Mouse (Mus musculus) urinary bladder, adult 18-20 months (tissue): ENCODE measurements around the gene Ltbp1.

Experiments
- DNase-seq, 2 experiments: peaks; one replicate each; pipeline ENCODE4 v3.0.0; 2022; ENCODE audit warnings: low spot score in 2 of 2, mixed read lengths in 2 of 2

Gene Ltbp1

DNA sequence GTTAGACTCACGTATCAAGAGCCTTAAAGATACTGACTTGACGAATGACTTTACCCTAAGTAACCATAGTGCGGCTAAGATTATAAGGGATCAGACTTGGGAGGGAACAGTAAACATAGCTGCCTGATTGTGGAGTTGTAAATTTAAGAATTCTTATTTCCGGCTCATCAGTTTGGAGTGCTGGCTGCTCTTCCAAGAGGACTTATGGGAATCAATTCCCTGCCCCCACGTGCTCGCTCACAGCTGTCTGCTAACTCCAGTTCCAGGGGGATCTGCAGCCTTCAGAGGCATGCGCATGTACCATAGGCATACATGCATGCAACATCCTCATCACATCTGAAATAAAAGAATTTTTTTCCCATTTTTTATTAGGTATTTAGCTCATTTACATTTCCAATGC lies 61.0 kb downstream of the Ltbp1 start:
- DNase-seq, result no peak

DNA sequence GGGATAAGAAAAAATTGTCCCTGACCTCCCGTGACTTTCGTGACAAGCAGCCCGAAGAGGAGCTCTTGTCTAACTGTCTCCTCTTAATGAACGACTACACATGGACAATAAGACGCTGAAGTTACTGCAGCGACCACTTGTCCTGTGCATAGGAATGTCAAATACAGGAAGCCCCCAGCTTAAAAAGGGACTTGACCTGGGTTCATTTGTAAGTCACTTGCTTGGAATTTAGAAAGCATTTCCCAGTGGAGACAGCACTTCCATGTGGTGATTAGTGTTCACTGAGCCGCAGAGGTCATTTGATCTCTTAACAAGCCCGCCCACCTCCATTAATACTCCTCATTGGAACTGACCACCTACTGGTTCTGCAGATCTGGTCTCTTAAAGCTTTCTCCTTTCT lies 61.9 kb downstream of the Ltbp1 start:
- DNase-seq, result no peak

DNA sequence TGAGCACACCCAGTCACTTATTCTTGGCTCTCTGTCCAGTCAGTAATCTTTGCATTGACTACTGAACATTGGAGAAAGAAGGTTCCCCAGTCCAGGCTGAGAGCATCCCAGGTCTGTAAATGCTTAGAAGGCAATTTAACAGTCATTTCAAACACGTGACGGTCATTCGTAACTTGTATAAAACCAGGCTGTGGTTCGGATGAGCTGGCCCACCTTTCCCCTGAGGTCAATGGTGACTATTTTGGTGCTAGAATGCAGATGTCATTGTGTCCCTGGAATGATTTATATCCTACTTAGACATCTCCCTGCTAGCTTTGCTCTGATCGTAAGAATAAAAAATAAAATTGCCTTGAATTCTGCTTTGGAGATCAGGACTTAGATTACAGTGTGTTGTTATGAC lies 63.9 kb downstream of the Ltbp1 start:
- DNase-seq, result no peak

DNA sequence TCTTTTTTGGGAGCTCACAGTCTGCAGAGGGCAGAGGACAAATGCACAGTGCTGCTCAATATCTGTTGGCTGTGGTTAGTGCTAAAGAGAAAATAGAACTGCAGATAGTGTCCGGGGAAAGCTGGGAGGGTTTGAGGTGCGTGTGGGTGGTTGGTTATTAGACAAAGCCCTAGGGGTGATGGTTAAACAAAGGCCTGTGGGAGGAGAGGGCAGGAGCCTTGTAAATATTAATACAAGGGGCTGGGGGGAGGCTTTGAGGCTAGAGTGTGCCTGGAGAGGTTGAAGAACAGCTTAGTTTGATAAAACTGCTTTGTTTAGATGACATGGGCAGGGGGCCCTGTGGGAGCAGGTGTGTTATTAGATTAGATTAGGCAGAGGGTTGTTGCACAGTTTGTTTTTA lies 65.8 kb downstream of the Ltbp1 start:
- no peak for DNase-seq

DNA sequence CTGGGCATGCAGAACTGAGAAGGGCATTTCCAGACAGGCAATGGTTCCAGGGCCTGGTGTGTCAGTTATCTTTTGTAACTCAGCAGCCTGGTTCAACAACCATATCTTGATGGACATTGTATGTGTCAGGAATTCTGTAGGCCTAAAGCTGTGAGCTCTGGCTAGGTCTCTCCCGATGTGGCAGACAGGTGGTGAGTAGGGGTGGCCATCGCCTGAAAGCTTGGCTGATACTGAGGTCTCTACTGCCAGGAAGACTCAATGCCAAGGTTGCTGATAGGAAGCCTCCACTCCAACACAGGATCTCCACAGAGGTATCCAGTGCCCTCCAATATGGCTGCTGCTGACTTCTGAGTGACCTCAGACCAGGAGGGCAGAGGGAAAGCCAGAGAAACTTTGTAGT lies 66.4 kb downstream of the Ltbp1 start:
- no peak for DNase-seq

DNA sequence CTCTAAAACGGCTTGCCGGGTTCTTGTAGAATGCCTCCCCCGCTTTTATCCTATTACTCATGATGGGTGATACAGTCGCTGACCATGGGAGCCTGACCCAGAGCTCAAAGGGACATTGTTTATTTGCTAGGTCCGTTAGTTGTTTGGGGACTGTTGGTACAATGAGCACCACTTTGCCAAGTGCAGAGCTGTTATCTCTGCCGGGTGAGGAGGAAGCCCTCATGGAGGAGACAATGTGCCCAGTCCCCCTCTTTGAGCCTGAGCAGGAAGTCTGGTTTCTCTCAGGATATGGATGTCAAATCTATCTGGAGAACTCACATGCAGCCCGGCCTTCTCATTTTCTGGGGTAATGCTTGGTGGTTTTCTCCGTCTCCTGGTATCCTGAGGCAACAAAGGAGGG lies 68.5 kb downstream of the Ltbp1 start:
- no peak for DNase-seq

DNA sequence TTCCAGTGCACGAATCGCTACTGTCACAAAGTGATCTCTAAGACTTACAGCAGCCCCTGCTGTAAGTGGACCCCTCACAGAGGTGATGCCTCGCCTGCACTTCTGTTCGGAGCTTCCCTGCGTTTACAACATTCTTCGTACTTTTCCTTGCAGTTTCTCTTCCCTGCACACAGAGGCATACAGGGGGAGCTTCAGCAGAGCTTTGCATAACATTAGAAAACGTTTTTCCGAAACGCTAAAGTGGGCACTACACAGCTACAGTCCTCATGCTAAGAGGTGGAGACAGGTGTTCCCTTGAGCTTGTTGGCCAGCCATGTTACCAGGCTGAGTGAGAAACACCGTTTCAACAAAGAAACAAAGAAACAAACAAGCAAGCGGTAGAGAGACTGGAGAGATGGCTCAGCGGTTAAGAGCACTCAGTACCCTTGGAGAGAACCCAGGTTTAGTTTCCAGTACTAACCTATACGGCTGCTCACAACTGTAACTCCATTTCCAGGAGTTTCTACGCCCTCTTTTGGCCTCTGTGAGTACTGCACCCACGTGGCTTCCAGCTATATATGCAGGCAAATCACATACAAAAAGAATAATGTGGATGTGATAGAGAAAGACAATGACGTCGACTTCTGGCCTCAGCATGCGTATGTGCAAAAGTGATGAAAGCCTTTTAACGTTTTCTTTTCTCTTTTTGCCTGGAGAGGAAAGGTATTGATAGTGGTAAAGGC lies 69.8 kb downstream of the Ltbp1 start:
- peak in 1 of 2 experiments; percentile 34 for DNase-seq

DNA sequence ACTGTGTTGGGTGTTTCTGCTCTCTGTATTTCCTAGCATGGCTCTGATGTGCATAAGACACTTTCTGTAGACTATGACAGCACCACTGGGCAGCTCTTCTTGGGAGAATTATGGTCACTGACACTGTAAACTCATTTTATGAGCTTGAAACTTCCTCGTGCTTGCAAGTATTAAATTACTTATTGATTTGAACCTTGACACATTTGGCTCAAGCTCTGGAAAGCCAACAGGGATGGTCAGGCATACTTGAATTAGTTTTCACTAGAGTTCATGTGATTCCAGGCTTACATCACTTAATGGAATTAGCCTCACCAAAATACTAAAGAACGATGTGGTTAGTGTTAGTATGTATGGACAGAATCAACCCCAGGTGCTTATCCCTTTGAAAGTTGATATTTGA lies 76.0 kb downstream of the Ltbp1 start:
- DNase-seq, result no peak

DNA sequence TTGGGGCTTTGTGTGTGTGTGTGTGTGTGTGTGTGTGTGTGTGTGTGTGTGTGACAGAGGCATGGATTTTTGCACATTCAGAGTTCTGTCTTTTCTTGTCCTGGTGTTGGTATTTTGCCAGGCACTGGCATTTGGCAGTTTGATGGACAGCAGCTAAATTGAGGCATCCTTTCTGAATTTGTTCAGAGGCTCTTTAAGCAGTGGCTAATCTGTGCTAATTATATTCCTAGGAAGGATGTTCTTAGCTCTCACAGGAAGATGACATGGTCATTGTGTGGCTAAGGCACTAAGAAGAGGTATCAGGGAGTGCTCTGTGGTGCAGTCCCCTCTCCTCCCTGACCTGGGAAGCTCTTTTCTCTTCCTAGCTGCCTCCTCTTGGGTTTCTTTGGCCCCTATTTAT lies 77.1 kb downstream of the Ltbp1 start:
- no peak for DNase-seq

DNA sequence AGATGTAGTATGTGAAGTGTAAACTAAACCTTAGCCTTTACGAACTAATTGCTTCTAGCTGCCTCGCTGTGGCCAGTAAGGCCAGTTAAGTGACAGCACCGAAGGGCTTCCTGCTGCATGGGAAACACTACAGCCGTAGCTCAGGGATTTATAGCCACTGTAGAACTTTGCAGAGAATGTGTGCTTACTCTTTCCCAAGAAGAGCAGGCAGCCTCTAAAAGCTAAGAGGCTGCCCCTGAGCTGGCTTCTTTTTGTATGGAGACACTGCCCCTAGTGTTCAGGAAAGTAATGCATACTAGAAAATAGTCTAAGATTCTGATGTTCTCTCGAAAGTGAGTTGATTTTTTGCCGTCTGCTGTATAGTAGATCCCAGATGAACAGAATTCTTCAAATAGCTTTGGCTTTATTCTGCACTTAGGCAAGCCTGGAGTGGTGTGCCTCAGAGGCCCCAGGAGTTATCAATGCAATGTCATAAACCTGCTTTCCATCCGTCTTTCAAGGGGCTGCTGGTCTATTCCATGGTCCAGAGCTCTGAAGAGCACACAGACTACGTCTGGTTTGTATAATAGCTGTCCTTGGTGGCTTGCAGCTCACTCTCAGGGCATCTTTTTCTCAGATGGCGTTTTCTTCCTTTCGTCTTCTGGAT lies 82.1 kb downstream of the Ltbp1 start:
- DNase-seq, result no peak

DNA sequence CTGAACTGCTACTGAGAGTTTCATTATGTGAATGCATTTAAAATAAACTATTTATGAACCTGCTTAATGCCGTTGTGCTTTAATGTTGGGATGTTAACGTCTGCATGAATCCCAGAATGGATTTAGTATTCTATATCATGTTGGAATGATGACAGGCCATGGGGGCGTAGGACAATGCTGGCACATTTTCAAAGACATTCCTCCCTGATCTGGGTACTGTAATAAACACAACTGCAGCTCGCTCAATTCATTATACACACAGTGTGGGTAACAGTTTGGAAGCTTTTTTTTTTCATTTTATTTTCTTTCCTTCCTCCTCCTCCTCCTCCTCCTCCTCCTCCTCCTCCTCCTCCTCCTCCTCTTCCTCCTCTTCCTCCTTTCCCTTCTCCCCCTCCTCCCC lies 82.9 kb downstream of the Ltbp1 start:
- no peak for DNase-seq

DNA sequence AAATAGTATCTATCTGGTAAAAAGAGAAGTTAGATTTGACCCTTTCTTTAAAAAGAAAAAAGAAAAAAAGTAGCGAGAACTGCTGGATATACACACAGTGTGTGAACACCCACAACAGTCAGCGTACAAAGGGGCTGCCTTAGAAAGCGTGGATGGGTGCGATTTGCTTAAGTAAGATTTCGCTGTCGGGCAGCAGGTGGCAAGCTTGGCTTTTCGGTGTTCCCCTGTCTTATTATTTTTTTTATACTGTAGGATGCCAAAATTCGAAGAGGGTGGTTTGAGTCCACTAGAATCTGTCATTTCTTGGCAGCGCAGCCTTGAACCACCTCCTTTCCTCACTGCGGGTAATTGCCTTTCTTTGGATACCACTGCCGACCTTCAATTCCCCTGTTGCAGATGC lies 83.4 kb downstream of the Ltbp1 start:
- DNase-seq, result no peak

DNA sequence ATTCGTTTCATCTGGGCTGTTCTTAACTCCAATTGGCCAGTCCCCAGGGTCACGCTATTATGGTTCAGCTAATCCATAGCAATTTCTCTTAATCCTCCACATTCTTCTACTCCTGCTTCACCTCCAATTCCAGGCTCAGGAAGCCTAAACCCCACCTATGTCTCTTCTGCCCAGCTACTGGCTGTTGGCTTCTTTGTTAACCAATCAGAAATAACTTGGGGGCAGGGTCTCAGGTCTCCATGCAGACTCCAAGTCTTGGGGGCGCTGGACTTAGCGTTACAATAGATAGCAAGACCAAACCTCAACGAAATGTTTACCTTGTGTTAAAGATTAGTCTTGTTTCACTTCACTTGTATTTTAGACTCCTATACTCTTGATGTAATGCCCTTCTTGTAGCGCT lies 85.2 kb downstream of the Ltbp1 start:
- DNase-seq, result no peak

DNA sequence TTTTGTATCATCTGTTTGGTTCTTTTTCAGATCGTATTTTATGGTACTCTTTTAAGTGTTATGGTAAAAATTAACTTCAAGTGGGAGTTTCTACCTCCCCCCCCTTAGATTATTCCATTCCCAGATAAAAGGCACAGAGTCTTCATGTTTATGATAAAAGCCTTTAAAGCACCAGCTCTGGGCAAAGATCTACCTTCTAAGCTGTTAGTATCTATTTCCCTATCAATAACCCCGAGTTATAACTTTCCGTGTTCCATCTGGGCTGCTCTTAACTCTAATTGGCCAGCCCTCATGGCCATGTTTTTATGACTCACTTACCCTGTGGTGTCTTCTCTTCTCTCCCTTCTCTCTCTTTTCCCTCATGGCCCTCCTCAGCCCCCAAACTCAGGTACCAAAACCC lies 88.2 kb downstream of the Ltbp1 start:
- DNase-seq, result no peak

DNA sequence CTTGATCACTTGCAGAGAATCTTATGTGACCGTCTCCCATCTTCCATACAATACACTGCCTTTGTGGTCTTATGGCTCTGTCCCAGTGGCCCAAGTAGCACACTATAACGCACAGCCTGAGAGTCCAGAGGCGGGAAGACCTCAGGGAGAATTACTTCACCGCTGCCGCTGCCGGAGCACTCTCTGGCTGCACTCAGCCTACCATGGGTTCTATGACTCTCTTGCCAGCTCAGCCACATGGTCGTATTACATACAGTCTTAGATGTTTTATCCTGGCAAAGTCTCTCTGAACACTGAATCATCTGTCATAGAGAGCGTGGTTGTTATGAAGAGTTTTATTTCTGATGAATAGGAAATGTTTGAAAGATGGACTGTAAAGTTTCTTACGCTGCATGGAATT lies 89.2 kb downstream of the Ltbp1 start:
- no peak for DNase-seq

DNA sequence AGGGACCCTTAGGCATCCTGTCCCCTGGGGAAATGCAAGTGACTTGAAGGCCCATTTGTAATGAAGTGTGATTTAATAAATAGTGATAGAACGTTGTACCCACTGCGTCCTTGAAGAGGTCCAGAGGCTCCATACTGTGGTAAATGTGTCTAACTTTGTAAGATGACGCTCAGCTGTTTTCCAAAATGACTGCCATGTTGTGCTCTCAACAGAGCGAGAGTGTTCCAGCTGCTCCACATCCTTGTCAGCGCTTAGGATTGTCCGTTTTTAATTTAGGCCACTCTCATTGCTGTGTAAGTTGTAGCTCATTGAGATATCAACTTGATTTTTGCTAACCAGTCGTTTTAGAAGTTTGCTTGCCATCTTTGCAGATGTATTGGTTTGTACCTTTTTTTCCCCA lies 91.4 kb downstream of the Ltbp1 start:
- no peak for DNase-seq

DNA sequence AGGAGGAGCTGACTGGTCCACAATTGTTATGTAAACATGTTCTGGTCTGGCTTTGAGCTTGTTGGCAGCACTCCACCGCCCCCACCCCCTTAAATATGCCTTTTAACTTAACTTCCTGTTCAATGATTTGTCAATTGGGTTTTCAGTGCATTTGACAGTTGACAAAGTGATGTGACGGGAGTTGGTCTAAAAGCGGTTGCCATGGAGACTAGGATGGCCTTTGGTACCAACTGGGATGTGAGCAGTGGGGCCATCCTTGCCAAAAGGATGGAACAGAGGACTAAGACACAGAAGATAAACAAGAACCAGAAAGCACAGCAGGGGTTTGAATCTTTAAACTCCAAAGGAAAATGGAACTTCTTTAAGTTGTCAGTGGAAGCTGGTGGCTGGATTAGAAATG lies 92.0 kb downstream of the Ltbp1 start:
- DNase-seq, result no peak

DNA sequence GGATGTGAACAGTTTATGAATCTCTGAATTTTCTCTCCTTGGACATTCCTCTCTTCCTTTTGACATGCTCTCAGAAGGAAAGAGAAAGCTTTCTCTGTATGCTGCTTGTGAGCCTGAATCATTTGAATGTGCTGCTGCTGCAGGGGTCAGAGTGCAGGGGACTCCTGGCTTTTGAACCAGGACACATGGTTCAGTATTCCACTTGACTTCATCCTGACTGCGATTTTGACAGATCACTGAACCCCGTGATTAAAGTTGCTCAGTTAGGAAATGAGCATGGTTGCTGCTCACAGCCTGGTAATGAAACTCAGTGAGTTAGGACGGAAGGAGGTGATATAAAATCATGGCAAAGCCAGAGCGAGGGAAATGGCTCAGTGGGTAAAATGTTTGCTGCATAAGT lies 95.8 kb downstream of the Ltbp1 start:
- no peak for DNase-seq

DNA sequence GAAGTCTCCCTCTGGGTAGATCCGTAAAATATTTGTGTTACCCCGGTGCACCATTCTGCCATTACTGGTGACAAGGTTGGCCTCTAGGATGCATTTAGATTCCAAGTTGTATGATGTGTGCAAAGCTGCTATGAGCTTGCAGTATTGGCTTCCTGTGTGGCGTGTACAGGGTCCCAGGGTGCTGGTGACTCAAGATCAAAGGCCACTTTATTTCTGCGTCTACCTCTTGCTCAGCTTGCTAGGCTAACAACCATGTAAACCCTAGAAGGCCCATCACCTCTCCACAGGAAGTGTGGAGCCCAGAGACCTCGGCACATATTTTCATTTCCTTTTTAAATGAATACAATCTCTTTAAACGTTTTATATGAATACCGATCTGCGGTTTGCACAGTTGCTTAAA lies 96.6 kb downstream of the Ltbp1 start:
- no peak for DNase-seq

DNA sequence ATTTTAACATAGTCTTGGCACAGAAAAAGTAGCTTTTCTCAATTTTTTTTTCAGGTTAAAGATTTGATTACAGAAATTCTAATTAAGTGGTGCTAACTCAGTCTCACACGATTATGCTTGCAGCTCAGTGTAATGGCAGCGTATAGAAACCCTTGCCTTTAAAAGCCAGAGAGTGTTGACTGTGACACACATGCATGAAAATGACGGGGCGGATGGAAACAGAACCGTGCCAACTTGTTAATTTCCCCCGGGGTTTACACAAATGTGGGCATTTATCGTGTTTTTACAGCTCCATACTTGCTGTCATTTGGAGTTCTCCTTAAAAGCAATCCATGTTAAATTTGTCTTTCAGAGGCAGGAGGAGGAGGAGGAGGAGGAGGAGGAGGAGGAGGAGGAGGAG lies 102.0 kb downstream of the Ltbp1 start:
- no peak for DNase-seq

DNA sequence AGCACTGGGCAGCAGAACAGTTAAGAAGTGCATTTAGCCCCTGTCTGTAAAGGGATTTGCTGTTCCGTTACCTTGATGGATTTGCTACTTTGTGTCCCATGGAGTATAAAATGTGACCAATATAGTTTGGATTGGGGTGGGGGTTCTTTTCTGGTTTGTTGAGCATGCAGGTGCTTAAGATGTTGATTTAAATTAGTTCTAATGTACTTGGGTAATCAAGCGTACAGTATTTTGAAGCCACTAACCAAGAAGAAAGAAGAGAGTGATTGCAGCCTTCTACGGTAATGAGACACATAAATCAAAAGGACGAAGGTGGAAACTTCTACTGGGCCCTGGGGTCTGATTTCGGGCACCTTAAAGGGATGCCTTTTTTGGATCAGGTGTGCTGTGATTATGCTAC lies 102.5 kb downstream of the Ltbp1 start:
- DNase-seq, result no peak

DNA sequence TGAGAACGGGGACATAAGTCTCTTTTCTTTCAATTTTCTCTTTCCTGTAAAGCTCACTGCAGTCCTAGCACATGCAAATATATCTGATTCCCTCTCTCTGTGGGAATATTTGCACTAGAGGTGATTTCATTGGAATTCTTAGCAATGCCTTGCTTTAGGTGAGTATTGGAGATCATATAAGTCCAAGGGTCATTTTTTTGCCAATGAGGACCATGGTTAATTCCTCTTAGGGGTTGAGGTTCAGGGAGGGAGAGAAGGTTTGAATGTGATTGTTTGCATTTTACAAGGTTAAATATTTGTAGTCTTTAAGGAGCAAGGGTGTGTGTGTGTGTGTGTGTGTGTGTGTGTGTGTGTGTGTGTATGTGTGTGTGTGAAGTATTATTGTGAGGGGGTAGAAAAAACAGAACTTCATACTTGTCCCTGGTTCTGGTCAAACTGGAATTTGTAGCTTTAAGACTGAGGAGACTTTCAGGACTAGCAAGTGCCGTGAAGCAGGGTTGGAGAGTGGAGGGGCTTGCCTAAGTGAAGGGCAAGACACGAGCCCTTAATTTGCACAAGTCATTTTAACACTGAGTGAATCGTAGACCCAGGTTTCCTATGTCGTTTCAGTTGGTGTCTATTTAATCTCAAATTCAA lies 103.8 kb downstream of the Ltbp1 start:
- DNase-seq, result no peak
